Mouse (Mus musculus) lung, adult 2 months (tissue): ENCODE measurements around the gene Tspan4.

Source experiments
- CTCF ChIP-seq: fragments of 200-500 bp; IDR thresholded peaks from 2 replicates; pipeline ENCODE4 v1.5.1; 2011; ENCODE audit warnings: mild to moderate bottlenecking, low read length, control low read depth; ENCODE audit not compliant: insufficient read depth
- POLR2A ChIP-seq: fragments of 200-500 bp; IDR thresholded peaks from 2 replicates; pipeline ENCODE4 v1.6.1; 2011; ENCODE audit warnings: low read depth, mild to moderate bottlenecking, control low read depth, low read length, borderline replicate concordance; ENCODE audit errors: extremely low read depth

DNA sequence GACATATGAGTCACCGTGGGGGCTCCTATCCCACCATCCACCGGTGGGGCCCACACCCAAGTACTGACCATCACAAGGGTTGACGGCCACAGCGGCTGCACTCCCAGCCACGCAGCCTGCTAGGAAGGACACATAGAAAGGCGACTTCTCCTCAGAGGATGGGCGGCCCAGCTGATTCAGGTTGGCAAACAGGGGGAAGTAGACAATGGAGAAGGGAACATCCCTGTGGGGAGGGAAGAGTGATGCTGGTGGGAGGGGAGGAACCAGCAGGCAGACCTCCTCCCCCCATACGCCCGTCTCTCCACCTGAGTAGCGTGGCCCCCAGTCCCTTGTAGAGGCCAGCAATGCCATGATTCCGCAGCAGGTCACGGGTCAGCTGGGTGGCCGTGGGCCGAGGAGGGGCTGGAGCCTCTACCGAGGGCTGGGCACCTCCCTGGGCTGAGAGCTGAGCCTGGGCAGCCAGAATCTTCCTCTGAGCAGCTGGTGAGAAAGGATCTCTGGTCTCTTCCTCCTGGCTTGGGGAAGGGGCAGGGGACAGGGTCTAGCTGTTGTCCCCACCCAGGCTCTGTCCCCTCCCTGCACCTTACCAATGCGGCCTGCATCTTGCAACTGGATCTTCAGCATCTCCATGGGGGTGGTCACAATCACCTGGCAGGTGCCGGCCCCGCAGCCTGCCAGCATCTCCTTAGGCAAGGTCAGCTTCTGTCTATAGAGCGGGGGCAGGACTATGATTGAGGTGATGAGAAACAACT lies 43.4 kb upstream of the Tspan4 start:
- TF ChIP-seq CTCF = no peak
- no peak for TF ChIP-seq POLR2A
